Mouse (Mus musculus): ENCODE measurements at regions not wholly inside any gene's neighbourhood (a gene's known extent, or its start where the extent isn't known, plus 50 kb on each side); places are given as distances from the start of the nearest gene placed in this dataset.
A peak's percentile ranks its signal among the peaks of the same experiment; 100 is the strongest.

- DNase-seq (ENCODE audit: low spot score) = no peak
Observed at GRCm38 (mm10) chr2:55817273-55817672, 381.5 kb downstream of the Kcnj3 start.

- no peak for DNase-seq (ENCODE audit: low spot score)
Observed at GRCm38 (mm10) chr2:55818220-55818619, 382.4 kb downstream of the Kcnj3 start.

- no peak for DNase-seq (ENCODE audit: low spot score)
Observed at GRCm38 (mm10) chr2:55822726-55823125, 387.0 kb downstream of the Kcnj3 start.

- DNase-seq (ENCODE audit: low spot score) = peak; percentile 3
Observed at GRCm38 (mm10) chr2:55841521-55841920, 405.8 kb downstream of the Kcnj3 start.

GRCm38 (mm10) chr2:55846832-55847382 lies 411.1 kb downstream of the Kcnj3 start:
- DNase-seq (ENCODE audit: low spot score) = no peak

GRCm38 (mm10) chr2:55862479-55862878 lies 426.7 kb downstream of the Kcnj3 start:
- DNase-seq (ENCODE audit: low spot score) = no peak

GRCm38 (mm10) chr2:55889976-55890375 lies 454.2 kb downstream of the Kcnj3 start:
- DNase-seq (ENCODE audit: low spot score) = no peak

GRCm38 (mm10) chr2:55892821-55893535 lies 457.2 kb downstream of the Kcnj3 start:
- DNase-seq (ENCODE audit: low spot score) = no peak

- no peak for DNase-seq (ENCODE audit: low spot score)
Observed at GRCm38 (mm10) chr2:55920294-55920693, 484.5 kb downstream of the Kcnj3 start.
